Mouse (Mus musculus): ENCODE results near the gene Pitx2.

GRCm38 (mm10) chr3:129171789-129172188, 27.9 kb upstream of the Pitx2 start:
- TF ChIP-seq TAL1 (IDR thresholded peaks at IDR 0.05; ENCODE audit: low read length) (no peak), GATA1 (IDR thresholded peaks at IDR 0.05; ENCODE audit: low read length) (no peak)

Measured in erythroblast, embryonic 14.5 days (primary cell).